In the genomic region with DNA sequence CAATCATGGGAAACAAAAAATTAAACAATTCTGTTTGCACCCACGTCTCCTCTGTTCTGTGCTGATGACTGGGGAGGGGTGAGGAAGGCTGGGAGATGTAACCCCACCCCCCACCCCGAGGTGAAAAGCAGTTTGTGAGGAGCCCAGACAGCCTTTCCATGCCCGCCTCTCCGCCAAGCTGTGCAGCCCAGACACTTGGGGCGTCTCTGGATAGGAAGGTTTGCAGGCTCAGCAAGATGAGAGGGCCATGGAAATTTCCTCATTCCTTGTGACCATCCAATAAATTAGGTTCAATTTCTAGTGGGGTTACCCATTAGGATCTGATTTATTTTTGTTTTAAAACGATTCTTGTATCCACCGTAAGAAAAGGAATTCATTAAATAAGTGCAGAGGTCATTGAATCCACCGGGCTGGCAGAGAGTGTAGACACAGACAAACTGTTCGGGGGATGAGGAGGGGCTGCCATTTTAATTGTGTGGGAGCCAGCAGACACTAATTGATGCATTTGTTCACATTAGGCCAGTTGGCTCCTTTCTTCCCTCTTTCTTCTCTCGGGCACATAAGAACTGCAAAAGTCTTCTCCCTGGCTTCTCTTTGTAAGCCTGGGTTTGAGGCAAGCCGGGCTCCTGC, we compare ENCODE assay signal across 9 mouse cellular contexts. TPM values are rescaled to one million over a fixed set of nuclear protein-coding genes. Genes with fewer than 3 reads are reported as not detected.
DNase-seq lines count a peak whose midpoint lies in the region; ATAC-seq and TF ChIP-seq lines count a peak whose summit lies in the region.
"Had no signal": no experiment of that assay in that cellular context is flagged by ENCODE, and none has a peak within 500 bp of the region (broad histone marks: within the 10 kb centered on the region; RNA-seq: fewer than 3 reads in every experiment).

No protein-coding gene starts in this region.

- H3K27ac ChIP-seq in limb, embryonic 12.5 days, result no peak overlapping the region
- H3K27ac ChIP-seq in limb, embryonic 10.5 days, result no peak overlapping the region
- peak overlapping the region; percentile 28; the same call in 1 of the 2 replicates for H3K27ac ChIP-seq in embryonic facial prominence, embryonic 15.5 days (replicated peaks)
- peak overlapping the region; percentile 66 for H3K27ac ChIP-seq in hindbrain, postnatal 0 days
- peak overlapping the region; percentile 81 for H3K27ac ChIP-seq in neural tube, embryonic 13.5 days (replicated peaks)

- no peak for DNase-seq in limb, embryonic 10.5 days (ENCODE audit: low spot score)
- DNase-seq in hindbrain, postnatal 0 days (ENCODE audit: low spot score), result no peak
- DNase-seq in adrenal gland, postnatal 14 days, result no peak

- ATAC-seq in limb, embryonic 12.5 days (ENCODE audit: insufficient number of reproducible peaks, insufficient read depth, low FRiP score, low TSS enrichment, low read depth), result no peak
- ATAC-seq in embryonic facial prominence, embryonic 15.5 days (ENCODE audit: insufficient number of reproducible peaks, low FRiP score, low TSS enrichment, low read depth), result no peak
- ATAC-seq in hindbrain, postnatal 0 days, result peak; percentile 21
- peak; percentile 83 for ATAC-seq in neural tube, embryonic 13.5 days (ENCODE audit: low read depth)
- ATAC-seq in cerebellum, adult (ENCODE audit: insufficient number of reproducible peaks, low FRiP score, low TSS enrichment), result no peak
- ATAC-seq in granulocyte monocyte progenitor cell, adult 5-6 weeks (replicated peaks; ENCODE audit: poor library complexity, severe bottlenecking), result no peak
- ATAC-seq: Patski had no signal

- no peak overlapping the region for H3K9ac ChIP-seq in limb, embryonic 12.5 days (replicated peaks)
- no peak overlapping the region for H3K9ac ChIP-seq in embryonic facial prominence, embryonic 15.5 days
- peak overlapping the region; percentile 21; the same call in 1 of the 2 replicates for H3K9ac ChIP-seq in hindbrain, postnatal 0 days (replicated peaks; ENCODE audit: low read length)
- H3K9ac ChIP-seq in neural tube, embryonic 13.5 days, result no peak overlapping the region

- no peaks in the 10 kb centered on the region for H3K36me3 ChIP-seq in limb, embryonic 12.5 days
- H3K36me3 ChIP-seq in limb, embryonic 10.5 days, result no peaks in the 10 kb centered on the region
- no peaks in the 10 kb centered on the region for H3K36me3 ChIP-seq in embryonic facial prominence, embryonic 15.5 days
- H3K36me3 ChIP-seq in hindbrain, postnatal 0 days (ENCODE audit: insufficient read depth, low read length), result no peaks in the 10 kb centered on the region
- H3K36me3 ChIP-seq in neural tube, embryonic 13.5 days, result no peaks in the 10 kb centered on the region

- peaks cover 20% of the 10 kb centered on the region for H3K4me1 ChIP-seq in limb, embryonic 12.5 days (replicated peaks)
- peaks cover 27% of the 10 kb centered on the region for H3K4me1 ChIP-seq in limb, embryonic 10.5 days
- H3K4me1 ChIP-seq in embryonic facial prominence, embryonic 15.5 days, result peaks cover 31% of the 10 kb centered on the region
- H3K4me1 ChIP-seq in hindbrain, postnatal 0 days (ENCODE audit: insufficient read depth, low read length), result peaks cover 14% of the 10 kb centered on the region
- H3K4me1 ChIP-seq in neural tube, embryonic 13.5 days (replicated peaks), result peaks cover 47% of the 10 kb centered on the region

- peak overlapping the region; percentile 42 for H3K4me2 ChIP-seq in limb, embryonic 12.5 days
- H3K4me2 ChIP-seq in embryonic facial prominence, embryonic 15.5 days (replicated peaks), result peak overlapping the region; percentile 34
- peak overlapping the region; percentile 39 for H3K4me2 ChIP-seq in hindbrain, postnatal 0 days (ENCODE audit: low read depth, low read length)
- peak overlapping the region; percentile 45 for H3K4me2 ChIP-seq in neural tube, embryonic 13.5 days

- H3K9me3 ChIP-seq in limb, embryonic 12.5 days, result no peaks in the 10 kb centered on the region
- no peaks in the 10 kb centered on the region for H3K9me3 ChIP-seq in limb, embryonic 10.5 days (replicated peaks)
- no peaks in the 10 kb centered on the region for H3K9me3 ChIP-seq in embryonic facial prominence, embryonic 15.5 days (replicated peaks)
- no peaks in the 10 kb centered on the region for H3K9me3 ChIP-seq in hindbrain, postnatal 0 days (ENCODE audit: low read length)
- H3K9me3 ChIP-seq in neural tube, embryonic 13.5 days, result no peaks in the 10 kb centered on the region

- 28% methylated on average over 11 of the region's 11 CpGs for WGBS in limb, embryonic 12.5 days
- WGBS in limb, embryonic 10.5 days, result 31% methylated on average over 11 of the region's 11 CpGs
- 27% methylated on average over 11 of the region's 11 CpGs for WGBS in embryonic facial prominence, embryonic 15.5 days
- 12% methylated on average over 11 of the region's 11 CpGs for WGBS in hindbrain, postnatal 0 days
- 8% methylated on average over 11 of the region's 11 CpGs for WGBS in neural tube, embryonic 13.5 days

- no peak overlapping the region for H3K4me3 ChIP-seq in limb, embryonic 12.5 days (replicated peaks)
- no peak overlapping the region for H3K4me3 ChIP-seq in limb, embryonic 10.5 days
- no peak overlapping the region for H3K4me3 ChIP-seq in embryonic facial prominence, embryonic 15.5 days (replicated peaks)
- no peak overlapping the region for H3K4me3 ChIP-seq in hindbrain, postnatal 0 days (ENCODE audit: low read length)
- no peak overlapping the region for H3K4me3 ChIP-seq in neural tube, embryonic 13.5 days

- H3K27me3 ChIP-seq in limb, embryonic 12.5 days, result peaks cover 9% of the 10 kb centered on the region
- H3K27me3 ChIP-seq in limb, embryonic 10.5 days (ENCODE audit: low read depth, poor library complexity, severe bottlenecking), result peaks cover 9% of the 10 kb centered on the region; the same call in 1 of the 2 replicates
- H3K27me3 ChIP-seq in embryonic facial prominence, embryonic 15.5 days, result no peaks in the 10 kb centered on the region
- H3K27me3 ChIP-seq in hindbrain, postnatal 0 days (ENCODE audit: insufficient read depth, low read length), result no peaks in the 10 kb centered on the region; the same call in 1 of the 2 replicates
- H3K27me3 ChIP-seq in neural tube, embryonic 13.5 days, result peaks cover 16% of the 10 kb centered on the region; the same call in 1 of the 2 replicates
- H3K27me3 ChIP-seq: Patski had no signal

- 0 out of 2 replicates have a peak, but pooled peaks have one; percentile 4 for TF ChIP-seq CTCF in hindbrain, postnatal 0 days (IDR thresholded peaks at IDR 0.05; ENCODE audit: low read depth)

RNA-seq across cellular contexts. Expression of a gene that starts 57.5 kb away (rescaled TPM):
- 0.35 TPM in 1 of 2 replicates, not detected in the other for polyA plus RNA-seq in limb, embryonic 12.5 days (2016; fragmentation: Nextera tagmentation; extraction: Ambion mirVana)
- not detected in 2 replicates for polyA plus RNA-seq in limb, embryonic 10.5 days (2016; fragmentation: Nextera tagmentation; extraction: Ambion mirVana)
- 1.2 and 2.6 TPM in 2 replicates for polyA plus RNA-seq in embryonic facial prominence, embryonic 15.5 days (2015; fragmentation: Nextera tagmentation; extraction: Ambion mirVana)
- total RNA-seq in hindbrain, postnatal 0 days (2014; rRNA removed), result 0.04 and 0.89 TPM in 2 replicates
- 0.53 and 0.81 TPM in 2 replicates for polyA plus RNA-seq in hindbrain, postnatal 0 days (2015; fragmentation: Nextera tagmentation; extraction: Ambion mirVana)
- polyA plus RNA-seq in neural tube, embryonic 13.5 days (2015; fragmentation: Nextera tagmentation; extraction: Ambion mirVana), result 0.18 and 0.33 TPM in 2 replicates
- not detected in 2 replicates for total RNA-seq in adrenal gland, postnatal 14 days (2021)
- total RNA-seq in granulocyte monocyte progenitor cell, adult 5-6 weeks (2014; fragmentation: Nextera tagmentation), result not detected in 2 replicates
- total RNA-seq in granulocyte monocyte progenitor cell, adult 5-6 weeks (2017), result not detected in 2 replicates
- polyA plus RNA-seq: Patski had no signal

Comparison
In these comparisons a context has a peak if more than half of its experiments do, and no peak if none do; other contexts are left out.
1. ATAC-seq: peak in hindbrain, postnatal 0 days (single experiment) and neural tube, embryonic 13.5 days (single experiment); none in limb, embryonic 12.5 days (single experiment), embryonic facial prominence, embryonic 15.5 days (single experiment), cerebellum, adult (single experiment) and granulocyte monocyte progenitor cell, adult 5-6 weeks (single experiment).
2. H3K27ac ChIP-seq: peak in embryonic facial prominence, embryonic 15.5 days (single experiment), hindbrain, postnatal 0 days (single experiment) and neural tube, embryonic 13.5 days (single experiment); none in limb, embryonic 12.5 days (single experiment) and limb, embryonic 10.5 days (single experiment).
3. Peak in every context shown above with its lines, with median percentiles within 50 percentile points of each other: H3K4me2 ChIP-seq.